Mouse (Mus musculus) limb, embryonic 15.5 days (tissue): ENCODE data around the gene Bnc2. TPM values are rescaled to one million over a fixed set of nuclear protein-coding genes. Genes with fewer than 3 reads are reported as not detected.

Experiments
- ATAC-seq: fragments of 200-750 bp; cut with Nextera tagmentation; 2 replicates; pipeline ENCODE4 v1.8.0; 2017; ENCODE audit warnings: low read depth, moderate TSS enrichment; ENCODE audit not compliant: insufficient number of reproducible peaks, low FRiP score, low TSS enrichment
- H3K27ac ChIP-seq: fragments of 300-500 bp; sonication (generic); 2 replicates; pipeline ENCODE4 v1.5.1; 2015; ENCODE audit warnings: moderate library complexity, mild to moderate bottlenecking, inconsistent platforms
- H3K27me3 ChIP-seq: fragments of 300-500 bp; sonication (generic); 2 replicates; pipeline ENCODE4 v1.6.1; 2015; ENCODE audit warnings: inconsistent platforms
- H3K36me3 ChIP-seq: fragments of 300-500 bp; sonication (generic); 2 replicates; pipeline ENCODE4 v1.6.1; 2015; ENCODE audit warnings: inconsistent platforms
- H3K4me1 ChIP-seq: fragments of 300-500 bp; sonication (generic); 2 replicates; pipeline ENCODE4 v1.6.1; 2015; ENCODE audit warnings: inconsistent platforms
- H3K4me2 ChIP-seq: fragments of 300-500 bp; sonication (generic); 2 replicates; pipeline ENCODE4 v1.6.1; 2015; ENCODE audit warnings: mild to moderate bottlenecking, inconsistent platforms
- H3K4me3 ChIP-seq: fragments of 300-500 bp; sonication (generic); 2 replicates; pipeline ENCODE4 v1.5.1; 2015; ENCODE audit warnings: mild to moderate bottlenecking, inconsistent platforms
- H3K9ac ChIP-seq: fragments of 300-500 bp; sonication (generic); 2 replicates; pipeline ENCODE4 v1.6.1; 2015; ENCODE audit warnings: inconsistent platforms
- H3K9me3 ChIP-seq: fragments of 300-500 bp; sonication (generic); 2 replicates; pipeline ENCODE4 v1.6.1; 2016; ENCODE audit warnings: inconsistent platforms
- WGBS: fragments of 180-500 bp; shearing (Covaris S2); methylation state at CpG from one replicate; pipeline ENCODE4 v1.1.7; 2015; 5-methylcytosine and 5-hydroxymethylcytosine counted together
- polyA plus RNA-seq: library from polyadenylated mRNA; unstranded; fragments of >200 nt; fragmentation: Nextera tagmentation; extraction: Ambion mirVana; gene quantifications from 2 replicates; pipeline ENCODE4 v1.2.1, GENCODE M21; 2015

Bnc2 gene
- polyA plus RNA-seq, 1 experiment from 2014 or later: 24.1 TPM

DNA sequence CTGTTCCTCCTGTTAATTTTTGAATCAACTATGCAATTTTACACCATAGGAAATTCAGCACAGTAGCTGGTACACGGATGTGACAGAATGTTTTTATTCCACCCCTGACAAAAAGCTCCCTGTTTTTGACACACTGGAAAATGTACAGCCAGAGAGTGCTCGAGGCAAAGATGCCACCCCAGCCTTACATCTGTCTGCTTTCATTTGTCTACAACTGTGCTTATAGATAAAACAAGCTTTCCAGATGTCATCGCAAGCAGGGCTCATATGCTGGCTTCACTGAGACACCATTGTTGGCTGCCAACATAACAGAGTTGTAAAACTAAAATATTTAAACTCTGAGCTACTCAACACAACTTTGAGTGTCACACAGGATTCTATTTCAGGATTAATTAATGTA, 343.6 kb downstream of the Bnc2 start:
- Histone ChIP-seq H3K9me3 (no peaks in the 10 kb centered on the region), H3K27ac (no peak overlapping the region), H3K4me2 (no peak overlapping the region), H3K4me1 (peaks cover 10% of the 10 kb centered on the region; the same call in 1 of the 2 replicates), H3K4me3 (no peak overlapping the region), H3K9ac (no peak overlapping the region), H3K27me3 (no peaks in the 10 kb centered on the region), H3K36me3 (no peaks in the 10 kb centered on the region)
- WGBS: 35% methylated on average over 3 of the region's 3 CpGs
- ATAC-seq: no peak

GRCm38 (mm10) chr4:84330509-84330908, 344.6 kb downstream of the Bnc2 start:
- WGBS: 55% methylated on average over 4 of the region's 4 CpGs
- Histone ChIP-seq H3K4me2 (no peak overlapping the region), H3K4me1 (peaks cover 10% of the 10 kb centered on the region; the same call in 1 of the 2 replicates), H3K9me3 (no peaks in the 10 kb centered on the region), H3K27ac (no peak overlapping the region), H3K36me3 (no peaks in the 10 kb centered on the region), H3K27me3 (no peaks in the 10 kb centered on the region), H3K9ac (no peak overlapping the region), H3K4me3 (no peak overlapping the region)
- no peak for ATAC-seq

- no peak for ATAC-seq
- H3K27ac ChIP-seq: no peak overlapping the region
- H3K9ac ChIP-seq: no peak overlapping the region
- no peaks in the 10 kb centered on the region for H3K9me3 ChIP-seq
- no peak overlapping the region for H3K4me2 ChIP-seq
- no peaks in the 10 kb centered on the region for H3K27me3 ChIP-seq
- 76% methylated on average over 5 of the region's 5 CpGs for WGBS
- no peaks in the 10 kb centered on the region for H3K36me3 ChIP-seq
- H3K4me3 ChIP-seq: no peak overlapping the region
- peaks cover 10% of the 10 kb centered on the region; the same call in 1 of the 2 replicates for H3K4me1 ChIP-seq
Measured at GRCm38 (mm10) chr4:84329651-84330050, 345.4 kb downstream of the Bnc2 start.

GRCm38 (mm10) chr4:84324371-84324770, 350.7 kb downstream of the Bnc2 start:
- H3K4me1 ChIP-seq: no peaks in the 10 kb centered on the region
- no peak overlapping the region for H3K4me3 ChIP-seq
- WGBS: 53% methylated on average over 4 of the region's 4 CpGs
- no peaks in the 10 kb centered on the region for H3K36me3 ChIP-seq
- ATAC-seq: no peak
- no peaks in the 10 kb centered on the region for H3K27me3 ChIP-seq
- H3K4me2 ChIP-seq: no peak overlapping the region
- no peak overlapping the region for H3K27ac ChIP-seq
- no peaks in the 10 kb centered on the region for H3K9me3 ChIP-seq
- no peak overlapping the region for H3K9ac ChIP-seq

DNA sequence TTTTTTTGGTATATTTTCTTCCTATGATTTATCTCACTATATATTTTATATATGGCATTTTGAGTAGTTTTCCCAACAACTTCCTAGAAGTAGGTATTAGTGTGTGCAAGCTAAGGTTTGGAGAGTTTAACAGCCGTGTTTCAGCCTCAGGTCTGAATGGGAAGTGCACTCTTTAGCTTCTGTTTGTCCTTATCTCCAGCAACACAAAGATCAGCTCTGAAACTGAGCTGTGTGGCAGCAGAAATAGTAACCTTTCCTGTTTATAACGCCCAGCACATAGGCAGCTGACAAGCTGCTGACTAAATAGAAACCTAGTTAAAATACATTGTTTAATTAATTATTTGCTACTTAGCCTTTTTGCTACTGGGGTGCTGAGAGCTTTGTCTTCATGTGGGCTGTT, 353.5 kb downstream of the Bnc2 start:
- Histone ChIP-seq H3K4me2 (no peak overlapping the region), H3K9me3 (no peaks in the 10 kb centered on the region), H3K9ac (no peak overlapping the region), H3K27me3 (no peaks in the 10 kb centered on the region), H3K4me3 (no peak overlapping the region), H3K36me3 (no peaks in the 10 kb centered on the region), H3K27ac (no peak overlapping the region), H3K4me1 (no peaks in the 10 kb centered on the region; the same call in 1 of the 2 replicates)
- whole genome bisulfite sequencing: 63% methylated on average over 2 of the region's 2 CpGs
- ATAC-seq: no peak

DNA sequence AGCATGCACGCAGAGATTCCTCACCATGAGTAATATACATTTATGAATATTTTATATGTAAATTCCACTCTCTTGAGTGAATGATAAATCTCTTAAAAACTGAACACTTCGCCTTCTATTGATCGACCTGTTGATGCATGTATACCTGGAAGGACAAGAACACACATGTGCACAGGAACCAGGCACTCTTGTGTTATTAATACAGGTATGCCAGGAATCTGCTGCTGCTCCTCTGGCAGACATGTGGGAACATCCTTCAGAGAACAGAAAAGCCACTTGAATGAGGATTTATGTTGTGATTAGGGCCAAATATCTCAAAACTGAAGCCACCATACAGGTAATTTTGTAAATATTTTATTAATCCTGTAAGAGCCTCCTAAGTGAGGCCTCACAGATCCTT, 357.7 kb downstream of the Bnc2 start:
- H3K9ac ChIP-seq: no peak overlapping the region
- H3K27ac ChIP-seq: no peak overlapping the region
- no peaks in the 10 kb centered on the region for H3K36me3 ChIP-seq
- 74% methylated on average over 3 of the region's 3 CpGs for WGBS
- H3K27me3 ChIP-seq: no peaks in the 10 kb centered on the region
- H3K4me2 ChIP-seq: no peak overlapping the region
- no peak overlapping the region for H3K4me3 ChIP-seq
- no peak for ATAC-seq
- no peaks in the 10 kb centered on the region; the same call in 1 of the 2 replicates for H3K4me1 ChIP-seq
- H3K9me3 ChIP-seq: no peaks in the 10 kb centered on the region

DNA sequence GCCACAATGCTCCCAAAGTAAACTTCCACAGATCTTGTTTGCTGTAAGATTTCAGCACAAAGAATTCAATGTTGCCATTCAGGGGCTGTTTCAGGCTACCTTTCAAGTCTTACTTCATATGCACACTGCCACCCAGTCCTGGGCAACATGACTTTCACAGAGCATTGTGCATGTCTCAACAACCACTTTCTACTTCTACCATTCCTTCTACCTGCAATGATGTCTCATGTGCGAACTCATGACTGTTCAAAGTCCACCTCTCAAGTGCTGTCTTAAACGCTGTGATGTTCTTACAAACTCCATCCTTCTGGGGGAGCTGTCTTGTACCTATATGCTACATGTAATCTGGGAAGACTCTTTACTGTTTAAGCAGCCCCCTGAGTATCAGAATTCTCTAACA, 363.7 kb downstream of the Bnc2 start:
- Histone ChIP-seq H3K9ac (no peak overlapping the region), H3K4me1 (no peaks in the 10 kb centered on the region), H3K36me3 (no peaks in the 10 kb centered on the region), H3K4me3 (no peak overlapping the region), H3K9me3 (no peaks in the 10 kb centered on the region), H3K4me2 (no peak overlapping the region), H3K27me3 (no peaks in the 10 kb centered on the region), H3K27ac (no peak overlapping the region)
- ATAC-seq: no peak
- WGBS: 69% methylated on average over 2 of the region's 2 CpGs

DNA sequence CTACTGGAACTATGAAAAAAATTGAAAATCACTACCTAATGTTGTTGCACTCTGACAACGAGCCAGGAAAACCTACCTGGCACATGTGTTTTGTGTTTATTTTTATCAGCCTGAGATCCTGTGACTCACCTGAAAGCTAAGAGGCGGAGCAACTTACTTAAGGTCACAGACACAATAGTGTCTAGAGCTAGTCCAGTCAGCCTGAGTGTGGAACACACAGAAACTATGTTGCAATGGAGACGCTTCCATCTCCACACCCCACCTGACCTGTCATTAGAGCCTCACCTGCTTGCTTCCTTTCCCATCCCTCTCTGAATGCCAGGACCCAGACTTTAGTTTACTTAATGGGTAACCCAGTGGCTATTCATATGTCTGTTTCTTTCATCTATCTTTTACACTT, 364.2 kb downstream of the Bnc2 start:
- H3K36me3 ChIP-seq: no peaks in the 10 kb centered on the region
- H3K27me3 ChIP-seq: no peaks in the 10 kb centered on the region
- ATAC-seq: no peak
- H3K4me2 ChIP-seq: no peak overlapping the region
- WGBS: 71% methylated on average over 3 of the region's 3 CpGs
- no peak overlapping the region for H3K9ac ChIP-seq
- H3K4me1 ChIP-seq: no peaks in the 10 kb centered on the region
- no peak overlapping the region for H3K4me3 ChIP-seq
- H3K9me3 ChIP-seq: no peaks in the 10 kb centered on the region
- no peak overlapping the region for H3K27ac ChIP-seq

DNA sequence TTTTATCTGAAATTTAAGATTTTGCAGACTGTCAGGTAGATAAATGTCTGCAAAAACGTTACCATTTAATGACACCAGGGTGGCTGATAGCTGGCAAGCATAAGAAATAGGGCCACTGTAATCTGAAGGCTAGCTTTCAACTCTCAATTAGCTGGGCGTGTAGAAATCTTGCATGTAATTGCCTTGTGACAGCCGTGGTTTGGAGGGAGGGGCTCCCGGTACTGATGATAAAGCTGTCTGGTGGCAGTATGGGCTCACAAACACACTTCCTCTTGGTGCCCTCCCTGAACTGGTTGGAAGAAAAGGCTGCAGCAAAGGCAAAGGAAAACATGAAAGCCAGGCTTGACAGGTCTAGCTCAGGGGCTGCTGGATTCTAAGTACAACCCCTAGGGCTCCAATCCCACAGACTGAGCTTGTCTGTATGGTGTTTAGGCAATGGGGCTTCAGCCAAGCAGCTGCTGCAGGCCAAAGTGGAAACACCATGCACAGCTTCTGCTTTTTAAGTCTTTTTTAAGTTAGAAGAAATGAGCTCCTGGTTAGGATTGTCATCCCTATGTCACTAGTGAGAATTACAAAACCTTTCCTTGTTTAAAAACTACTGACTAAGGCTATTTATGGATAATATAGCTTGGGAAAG, 366.7 kb downstream of the Bnc2 start:
- H3K27me3 ChIP-seq: no peaks in the 10 kb centered on the region
- H3K9ac ChIP-seq: no peak overlapping the region
- no peaks in the 10 kb centered on the region for H3K4me1 ChIP-seq
- no peak overlapping the region for H3K4me3 ChIP-seq
- no peak overlapping the region for H3K4me2 ChIP-seq
- no peaks in the 10 kb centered on the region for H3K36me3 ChIP-seq
- H3K9me3 ChIP-seq: no peaks in the 10 kb centered on the region
- no peak for ATAC-seq
- H3K27ac ChIP-seq: no peak overlapping the region
- WGBS: 24% methylated on average over 4 of the region's 4 CpGs

- ATAC-seq: no peak
- Histone ChIP-seq H3K9ac (no peak overlapping the region), H3K4me2 (no peak overlapping the region), H3K27me3 (no peaks in the 10 kb centered on the region), H3K27ac (no peak overlapping the region), H3K4me3 (no peak overlapping the region), H3K36me3 (no peaks in the 10 kb centered on the region), H3K9me3 (no peaks in the 10 kb centered on the region), H3K4me1 (no peaks in the 10 kb centered on the region)
- 64% methylated on average over 9 of the region's 9 CpGs for WGBS
Measured at GRCm38 (mm10) chr4:84306928-84307606, 368.0 kb downstream of the Bnc2 start.

GRCm38 (mm10) chr4:84302949-84303348, 372.1 kb downstream of the Bnc2 start:
- Histone ChIP-seq H3K9ac (no peak overlapping the region), H3K36me3 (0 out of 2 replicates have a peak, but pooled peaks cover 5% of the 10 kb centered on the region), H3K4me3 (no peak overlapping the region), H3K9me3 (peaks cover 3% of the 10 kb centered on the region; the same call in 1 of the 2 replicates), H3K27ac (no peak overlapping the region), H3K4me1 (no peaks in the 10 kb centered on the region), H3K4me2 (no peak overlapping the region), H3K27me3 (no peaks in the 10 kb centered on the region)
- ATAC-seq: no peak
- WGBS: 38% methylated on average over 3 of the region's 3 CpGs

DNA sequence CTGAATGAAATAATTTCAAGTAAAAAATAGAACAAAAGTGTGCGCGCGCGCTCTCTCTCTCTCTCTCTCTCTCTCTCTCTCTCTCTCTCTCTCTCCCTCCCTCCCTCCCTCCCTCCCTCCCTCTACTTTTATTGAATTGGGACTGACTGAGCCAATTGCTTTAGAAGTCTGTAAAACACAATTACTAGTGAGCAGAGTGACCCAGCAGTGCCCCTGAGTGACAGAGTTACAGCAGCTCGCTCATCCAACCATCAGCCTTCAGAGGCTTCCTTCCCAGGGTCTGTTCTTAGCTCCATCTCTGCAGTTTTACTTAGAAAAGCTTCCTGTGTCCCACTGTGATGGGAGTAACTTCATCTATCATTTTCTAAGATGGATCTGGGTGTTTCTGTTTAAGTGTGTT, 389.9 kb downstream of the Bnc2 start:
- Histone ChIP-seq H3K36me3 (no peaks in the 10 kb centered on the region), H3K4me1 (peaks cover 6% of the 10 kb centered on the region; the same call in 1 of the 2 replicates), H3K4me2 (no peak overlapping the region), H3K9ac (no peak overlapping the region), H3K27me3 (no peaks in the 10 kb centered on the region), H3K27ac (no peak overlapping the region), H3K9me3 (no peaks in the 10 kb centered on the region), H3K4me3 (no peak overlapping the region)
- no peak for ATAC-seq
- 56% methylated on average over 5 of the region's 5 CpGs for WGBS
